Mouse (Mus musculus) bone marrow, adult 2 months (tissue): ENCODE measurements around the gene Lgi4.

Experiments used
- CTCF ChIP-seq: fragments of 200-500 bp; IDR thresholded peaks from 2 replicates; pipeline ENCODE4 v1.5.1; 2011; ENCODE audit warnings: low read length, control low read depth; ENCODE audit not compliant: control insufficient read depth, insufficient read depth
- POLR2A ChIP-seq: fragments of 200-500 bp; IDR thresholded peaks from 2 replicates; pipeline ENCODE4 v1.6.1; 2011; ENCODE audit warnings: low read depth, mild to moderate bottlenecking, control low read depth, low read length, borderline replicate concordance; ENCODE audit not compliant: control insufficient read depth

- TF ChIP-seq CTCF: no peak
- no peak for TF ChIP-seq POLR2A
These were observed 48.6 kb downstream of the Lgi4 start for GRCm38 (mm10) chr7:31107781-31108180.
